In genomic region chr5:102069051-102069766, GRCm38 (mm10) we compare ENCODE assay signal across 8 mouse cellular contexts. TPM values are rescaled to one million over a fixed set of nuclear protein-coding genes. Genes with fewer than 3 reads are reported as not detected.
DNase-seq lines count a peak whose midpoint lies in the region; ATAC-seq lines count a peak whose summit lies in the region.

No protein-coding gene starts in this region.

- H3K4me3 ChIP-seq in forebrain, embryonic 12.5 days (replicated peaks): peak overlapping the region; percentile 93

- 0 out of 2 replicates have a peak, but pooled peaks cover 5% of the 10 kb centered on the region for H3K36me3 ChIP-seq in forebrain, embryonic 12.5 days (replicated peaks)

- peak; percentile 68 for DNase-seq in MN1 (ENCODE audit: low spot score)
- DNase-seq in cerebellum, adult 11 months: peak; percentile 64
- DNase-seq in heart, postnatal 4 days: peak; percentile 67
- peak; percentile 26 to 40 for DNase-seq in layer of hippocampus, postnatal 25 days (ENCODE audit: extremely low spot score in 1 of 2, low spot score in 1 of 2)
- peak; percentile 45 for DNase-seq in lung, postnatal 25 days (ENCODE audit: low spot score)
- DNase-seq in retina, postnatal 7 days (ENCODE audit: low read depth, low spot score): peak; percentile 43
- DNase-seq in thymus, postnatal 10 days (ENCODE audit: low spot score in 2 of 2): no peak

- H3K4me1 ChIP-seq in forebrain, embryonic 12.5 days: peaks cover 40% of the 10 kb centered on the region

- H3K4me2 ChIP-seq in forebrain, embryonic 12.5 days: peak overlapping the region; percentile 69

- H3K27me3 ChIP-seq in forebrain, embryonic 12.5 days: no peaks in the 10 kb centered on the region

- peak overlapping the region; percentile 99 for H3K9ac ChIP-seq in forebrain, embryonic 12.5 days

- peak; percentile 84 for ATAC-seq in forebrain, embryonic 12.5 days (ENCODE audit: low FRiP score)

- WGBS in forebrain, embryonic 12.5 days: under 1% methylated on average over 53 of the region's 92 CpGs

- peak overlapping the region; percentile 98 for H3K27ac ChIP-seq in forebrain, embryonic 12.5 days

- H3K9me3 ChIP-seq in forebrain, embryonic 12.5 days: no peaks in the 10 kb centered on the region

RNA-seq across cellular contexts. Expression of gene Wdfy3, which starts 0.5 kb away (rescaled TPM):
- 29.7 and 31.7 TPM in 2 replicates for polyA plus RNA-seq in forebrain, embryonic 12.5 days (2016; fragmentation: Nextera tagmentation; extraction: Ambion mirVana)
- total RNA-seq in heart, postnatal 4 days (2021): 10 to 100 TPM; 47.0 to 48.6 TPM
- total RNA-seq in layer of hippocampus, postnatal 25 days (2021): 100 to 1,000 TPM; 109 to 127 TPM

Comparison
In these comparisons a context has a peak if more than half of its experiments do, and no peak if none do; other contexts are left out.
1. DNase-seq: peak in MN1 (single experiment), cerebellum, adult 11 months (single experiment), heart, postnatal 4 days (single experiment), layer of hippocampus, postnatal 25 days (2 of 2), lung, postnatal 25 days (single experiment) and retina, postnatal 7 days (single experiment); none in thymus, postnatal 10 days (0 of 2).